Mouse (Mus musculus): ENCODE data around the gene Whamm.

The Whamm gene

GRCm38 (mm10) chr7:81571108-81571940, at the start of gene Whamm:
Gene Whamm, plus strand, starts transcription at chr7:81571266.
- peak; percentile 92 to 94 for DNase-seq (ENCODE audit: low spot score in 2 of 2)

GRCm38 (mm10) chr7:81523008-81523662, 47.9 kb upstream of the Whamm start:
- peak; percentile 85 to 93 for DNase-seq (ENCODE audit: low spot score in 2 of 2)

GRCm38 (mm10) chr7:81523663-81524017, 47.4 kb upstream of the Whamm start:
- DNase-seq (ENCODE audit: low spot score in 2 of 2): no peak

GRCm38 (mm10) chr7:81528918-81529317, 42.1 kb upstream of the Whamm start:
- no peak for DNase-seq (ENCODE audit: low spot score in 2 of 2)

- DNase-seq (ENCODE audit: low spot score in 2 of 2): no peak
Observed at GRCm38 (mm10) chr7:81531462-81531861, 39.6 kb upstream of the Whamm start.

GRCm38 (mm10) chr7:81536478-81536877, 34.6 kb upstream of the Whamm start:
- DNase-seq (ENCODE audit: low spot score in 2 of 2): no peak

- DNase-seq (ENCODE audit: low spot score in 2 of 2): no peak
Observed at GRCm38 (mm10) chr7:81538070-81538675, 32.9 kb upstream of the Whamm start.

- DNase-seq (ENCODE audit: low spot score in 2 of 2): no peak
Observed at GRCm38 (mm10) chr7:81539565-81539964, 31.5 kb upstream of the Whamm start.

GRCm38 (mm10) chr7:81540999-81541398, 30.1 kb upstream of the Whamm start:
- no peak for DNase-seq (ENCODE audit: low spot score in 2 of 2)

GRCm38 (mm10) chr7:81541924-81542524, 29.0 kb upstream of the Whamm start:
- DNase-seq (ENCODE audit: low spot score in 2 of 2): no peak

- DNase-seq (ENCODE audit: low spot score in 2 of 2): no peak
Observed at GRCm38 (mm10) chr7:81542934-81543333, 28.1 kb upstream of the Whamm start.

GRCm38 (mm10) chr7:81548864-81549263, 22.2 kb upstream of the Whamm start:
- no peak for DNase-seq (ENCODE audit: low spot score in 2 of 2)

GRCm38 (mm10) chr7:81553589-81553988, 17.5 kb upstream of the Whamm start:
- no peak for DNase-seq (ENCODE audit: low spot score in 2 of 2)

GRCm38 (mm10) chr7:81554369-81554768, 16.7 kb upstream of the Whamm start:
- peak; percentile 44 to 76 for DNase-seq (ENCODE audit: low spot score in 2 of 2)

- no peak for DNase-seq (ENCODE audit: low spot score in 2 of 2)
Observed at GRCm38 (mm10) chr7:81556839-81557238, 14.2 kb upstream of the Whamm start.

- DNase-seq (ENCODE audit: low spot score in 2 of 2): no peak
Observed at GRCm38 (mm10) chr7:81557252-81557984, 13.6 kb upstream of the Whamm start.

- no peak for DNase-seq (ENCODE audit: low spot score in 2 of 2)
Observed at GRCm38 (mm10) chr7:81557985-81558360, 13.1 kb upstream of the Whamm start.

- DNase-seq (ENCODE audit: low spot score in 2 of 2): no peak
Observed at GRCm38 (mm10) chr7:81559231-81559980, 11.7 kb upstream of the Whamm start.

- no peak for DNase-seq (ENCODE audit: low spot score in 2 of 2)
Observed at GRCm38 (mm10) chr7:81560101-81561049, 10.7 kb upstream of the Whamm start.

GRCm38 (mm10) chr7:81561211-81561610, 9.9 kb upstream of the Whamm start:
- no peak for DNase-seq (ENCODE audit: low spot score in 2 of 2)
